Mouse (Mus musculus) right cerebral cortex, adult 18-20 months (tissue): Measurements from ENCODE around the gene Phrf1.

Source experiments
- DNase-seq: peaks from one replicate; pipeline ENCODE4 v3.0.0; 2022; ENCODE audit warnings: mixed read lengths

The Phrf1 gene

DNA sequence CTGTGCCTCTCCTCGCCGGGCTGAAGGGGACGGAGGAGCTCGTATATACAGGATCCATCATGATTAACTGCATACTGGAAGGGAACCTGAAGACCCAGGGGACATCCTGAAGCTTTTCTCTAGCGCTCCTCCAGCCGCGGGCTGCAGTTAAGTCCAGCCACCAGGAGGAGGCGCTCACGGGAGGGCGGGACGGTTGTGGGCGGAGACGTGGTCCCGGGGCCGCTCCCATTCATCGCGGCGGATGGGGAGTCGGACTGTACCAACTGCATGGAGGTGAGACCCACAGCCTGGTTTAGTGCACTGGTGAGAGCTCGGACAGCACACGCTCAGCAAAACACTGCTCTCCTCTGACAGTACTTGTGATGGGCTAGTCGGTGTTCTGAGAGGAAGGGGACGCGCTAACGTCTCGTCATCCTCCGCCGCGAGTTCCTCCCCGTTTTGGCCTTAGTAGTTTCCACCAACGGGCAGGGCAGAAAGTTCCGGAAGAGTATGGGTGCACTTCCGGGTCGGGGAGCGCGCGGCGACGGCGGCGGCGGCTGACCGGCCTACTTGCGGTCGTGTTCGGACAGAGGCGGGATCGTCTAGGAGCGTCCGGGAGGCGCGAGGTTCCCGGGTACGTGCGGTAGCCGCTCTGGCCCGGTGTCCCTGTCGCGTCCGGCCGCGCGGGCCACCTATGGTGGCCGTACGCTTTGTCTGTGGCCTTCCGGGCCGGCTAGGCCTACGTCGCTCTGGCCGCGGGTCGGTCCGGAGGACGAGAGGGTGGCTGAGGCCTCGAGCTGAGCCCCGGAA, at the start of gene Phrf1:
TSS of gene Phrf1 (plus strand) at position 506 of the 789 bp plus-strand sequence.
- peak; percentile 91 for DNase-seq

DNA sequence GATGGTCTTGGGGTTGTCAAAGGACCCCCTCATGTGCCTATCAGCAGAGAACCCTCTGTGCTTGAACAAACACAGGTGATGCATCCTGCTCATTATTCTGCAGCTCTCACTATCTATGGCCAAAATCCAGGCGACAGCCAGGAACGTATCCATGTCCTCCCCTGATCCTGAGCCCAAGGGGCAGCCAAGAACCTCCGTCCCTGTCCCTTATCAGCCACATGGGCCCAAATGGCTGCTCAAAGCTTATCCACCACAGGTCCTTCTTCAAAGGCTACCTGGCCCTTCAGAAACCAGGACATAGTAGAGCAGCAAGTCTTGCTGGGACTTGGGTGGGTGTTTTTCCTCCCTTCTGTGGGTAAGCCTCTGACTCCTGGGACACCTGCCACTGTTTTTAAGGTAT, 40.4 kb upstream of the Phrf1 start:
- no peak for DNase-seq

DNA sequence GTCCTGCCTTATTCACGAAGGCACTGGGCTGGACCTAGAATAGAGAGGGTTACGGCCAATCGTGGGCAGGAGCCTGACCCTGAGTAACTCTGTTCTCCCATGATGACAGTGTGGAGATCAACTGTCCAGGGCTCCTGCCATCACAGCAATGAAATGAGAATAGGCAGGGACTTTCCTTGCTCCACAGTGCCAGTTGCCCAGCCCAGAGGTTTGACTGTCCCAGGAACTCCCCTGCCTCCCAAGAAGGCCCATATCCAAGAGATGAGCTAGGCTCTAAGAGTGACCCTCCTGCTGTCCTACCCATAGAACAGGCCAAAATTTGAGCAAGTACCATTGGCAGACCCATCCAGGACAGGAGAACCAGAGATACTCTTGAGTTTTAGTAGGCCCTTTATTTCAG, 39.9 kb upstream of the Phrf1 start:
- no peak for DNase-seq

DNA sequence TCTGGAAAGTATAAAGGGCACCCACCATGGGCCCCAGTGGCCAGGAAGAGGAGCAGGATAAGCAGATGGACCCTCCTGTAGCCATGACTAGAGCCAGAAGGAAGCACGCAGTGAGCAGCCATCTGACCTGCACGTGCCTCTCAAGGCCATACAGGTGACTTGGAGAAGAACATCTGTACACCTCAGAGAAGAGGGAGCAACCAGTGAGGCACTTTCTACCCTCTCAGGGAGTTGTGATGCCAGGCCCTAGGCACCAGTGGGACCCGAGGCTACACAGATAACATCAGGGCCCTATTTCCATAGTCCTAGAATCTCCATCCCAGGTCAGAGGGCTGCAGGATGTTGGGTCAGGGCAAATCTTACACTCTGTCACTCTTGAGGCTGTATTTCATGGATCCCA, 38.4 kb upstream of the Phrf1 start:
- no peak for DNase-seq

DNA sequence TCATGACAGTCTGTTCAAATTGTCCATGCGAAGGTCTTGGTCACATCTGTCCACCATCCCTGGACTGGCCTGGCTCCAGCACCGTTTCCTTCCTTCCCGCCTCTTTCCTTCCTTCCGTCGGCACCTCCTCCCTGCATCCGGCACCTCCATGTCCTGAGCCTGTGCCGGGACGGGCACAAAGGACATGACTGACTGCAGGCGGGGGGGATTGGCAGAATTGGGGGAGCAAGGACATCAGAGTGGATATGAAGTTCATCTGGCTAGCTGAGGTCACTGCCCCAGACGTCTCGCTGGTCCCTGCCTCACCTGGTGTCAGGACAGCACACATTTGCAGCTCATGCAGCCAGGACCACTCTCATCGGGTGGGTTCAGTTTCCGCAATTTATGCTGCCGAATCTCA, 37.5 kb upstream of the Phrf1 start:
- DNase-seq = no peak

DNA sequence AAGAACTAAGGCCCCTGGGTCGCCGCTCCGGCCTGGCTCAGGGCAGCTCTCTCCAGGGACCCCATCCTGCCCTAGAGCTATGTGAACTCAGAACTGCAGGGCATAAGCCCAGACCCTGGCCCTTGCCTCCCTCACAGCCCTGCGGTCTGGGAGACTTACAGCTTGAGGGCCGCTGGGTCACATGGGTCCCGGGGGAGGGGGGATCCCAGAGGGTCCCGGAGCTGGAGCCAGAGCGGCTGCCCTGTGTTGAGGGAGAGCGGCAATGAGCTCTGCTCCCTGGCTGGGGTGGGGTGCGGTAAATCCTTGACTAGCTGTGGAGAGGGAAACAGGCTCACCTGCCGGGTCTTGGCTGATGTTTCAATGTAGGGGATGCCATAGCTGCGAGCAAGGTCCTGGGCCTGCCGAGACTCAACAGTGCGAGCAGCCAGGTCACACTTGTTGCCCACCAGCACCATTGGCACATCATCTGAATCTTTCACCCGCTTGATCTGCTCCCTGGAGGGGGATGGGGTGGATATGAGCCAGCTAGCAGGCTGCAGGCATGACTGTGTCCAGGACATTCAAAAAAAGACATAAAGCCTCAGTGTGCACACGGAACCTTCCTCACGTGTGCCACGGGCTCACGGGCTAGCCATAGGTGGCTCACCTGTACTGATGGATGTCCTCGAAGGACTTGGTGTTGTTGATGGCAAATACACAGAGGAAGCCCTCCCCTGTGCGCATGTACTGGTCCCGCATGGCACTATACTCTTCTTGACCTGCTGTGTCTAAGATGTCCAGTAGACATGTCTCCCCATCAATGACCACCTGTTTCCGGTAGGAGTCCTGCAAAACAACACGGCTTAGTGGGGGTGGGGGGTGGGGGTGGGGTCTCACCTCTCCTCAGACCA, 36.5 kb upstream of the Phrf1 start:
- DNase-seq = no peak

DNA sequence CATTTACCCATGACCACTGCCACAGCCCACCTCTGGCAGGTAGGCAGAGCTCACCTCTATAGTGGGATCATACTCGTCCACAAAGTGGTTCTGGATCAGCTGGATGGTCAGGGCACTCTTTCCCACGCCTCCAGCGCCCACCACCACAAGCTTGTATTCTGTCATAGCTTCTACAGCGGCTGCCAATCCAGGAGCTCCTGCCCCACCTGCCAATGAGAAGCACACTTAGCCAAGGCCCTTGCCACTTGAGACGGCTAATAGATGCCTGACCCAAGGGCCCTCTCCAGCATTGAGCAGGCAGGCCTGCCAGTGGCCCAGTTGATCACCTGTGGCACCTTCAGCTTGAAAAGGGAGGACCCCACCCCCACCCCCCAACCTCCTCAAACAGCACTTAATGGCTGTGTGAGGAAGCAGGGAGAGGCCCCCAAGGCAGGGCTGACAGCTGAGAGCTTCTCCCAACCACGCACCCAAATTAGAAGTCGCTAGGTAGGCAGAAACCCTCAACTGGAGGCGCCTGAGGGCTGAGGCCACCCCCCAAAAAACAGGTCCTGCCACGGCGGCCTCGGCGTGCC, 35.7 kb upstream of the Phrf1 start:
- DNase-seq = peak; percentile 41

DNA sequence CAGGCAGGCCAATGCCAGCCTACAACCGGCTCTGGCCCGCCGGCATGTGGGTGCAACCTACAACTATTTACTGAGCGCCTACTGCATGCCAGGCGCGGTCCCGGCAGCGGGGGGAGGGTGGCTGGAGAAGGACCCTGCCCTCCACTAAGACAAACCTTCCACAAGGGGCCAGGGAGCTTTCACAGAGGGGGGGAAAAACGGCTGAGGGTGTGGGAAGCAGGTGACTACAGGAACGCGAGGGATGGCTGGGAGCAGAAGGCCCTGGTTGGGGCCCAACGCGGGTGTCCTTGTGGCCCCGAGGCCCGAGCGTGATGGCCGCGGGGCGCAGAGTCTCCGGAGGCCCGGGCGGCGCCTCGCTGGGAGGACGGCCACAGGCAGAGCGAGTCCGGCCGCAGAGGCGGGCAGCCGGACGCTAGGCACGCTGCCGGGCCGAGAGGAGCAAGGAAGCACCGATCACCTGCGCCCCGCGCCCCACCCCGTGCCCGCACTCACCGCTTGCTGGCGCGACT, 35.2 kb upstream of the Phrf1 start:
- no peak for DNase-seq

DNA sequence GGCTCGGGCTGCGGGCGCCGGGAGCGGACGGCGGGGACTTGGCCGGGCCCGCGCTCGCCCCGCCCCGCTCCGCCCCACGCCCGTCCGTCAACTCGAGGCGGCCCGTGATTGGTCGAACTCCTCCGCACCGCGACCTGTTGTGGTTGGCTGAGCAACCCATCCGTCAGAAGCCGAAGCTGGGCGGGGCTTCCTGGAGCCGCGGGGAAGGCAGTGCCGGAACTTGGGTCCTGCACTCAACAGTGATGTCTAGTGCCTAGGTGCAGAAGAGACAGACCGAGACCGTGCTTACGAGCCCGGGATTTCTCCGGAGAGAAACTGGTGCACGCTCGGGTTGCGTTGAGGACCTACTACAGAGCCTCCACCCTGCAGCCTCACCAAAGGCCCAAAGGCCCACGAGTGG, 34.6 kb upstream of the Phrf1 start, which contains the start of the genes Hras and Lrrc56:
TSS of gene Hras (minus strand) at position 58 of the 400 bp plus-strand sequence.
TSS of gene Lrrc56 (plus strand) at position 210 of the 400 bp plus-strand sequence.
- peak; percentile 98 for DNase-seq

DNA sequence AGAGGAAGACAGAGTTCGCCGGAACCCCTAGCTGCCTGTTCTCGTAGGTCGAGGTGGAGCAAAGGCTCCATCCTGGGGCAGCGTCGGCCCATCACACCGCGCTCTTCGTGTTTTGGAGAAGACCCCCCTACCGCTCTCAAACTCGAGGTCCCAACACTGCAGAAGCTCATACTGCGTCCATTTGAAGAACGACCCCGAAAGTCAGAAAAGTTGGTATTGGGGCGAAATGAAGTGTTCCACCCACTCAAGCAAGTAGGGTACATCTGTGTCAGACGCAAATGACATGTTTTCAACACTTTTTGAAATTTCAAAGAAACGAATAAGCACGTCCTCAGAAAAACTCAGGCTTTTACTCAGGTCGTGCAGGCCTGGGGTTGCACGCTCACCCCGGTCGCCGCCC, 34.2 kb upstream of the Phrf1 start:
- no peak for DNase-seq

DNA sequence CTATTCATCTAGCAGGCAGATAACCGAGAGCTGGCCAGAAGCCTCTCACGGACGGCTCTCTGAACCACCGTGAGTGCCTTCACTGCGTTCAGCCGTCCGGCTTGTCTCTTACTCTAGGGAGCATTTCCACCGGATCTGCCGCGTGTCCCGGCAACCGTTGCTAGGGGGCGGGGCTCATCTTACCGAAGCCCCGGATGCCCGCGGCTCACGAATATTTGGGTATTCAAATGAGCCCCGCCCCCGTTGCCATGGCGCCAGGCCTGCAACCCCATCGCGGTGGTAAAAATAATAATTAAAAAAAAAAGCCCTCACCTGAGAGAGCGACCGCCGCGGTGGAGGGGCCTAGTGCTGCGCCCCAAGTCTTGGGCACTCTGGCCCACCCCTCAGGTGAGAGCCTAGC, 33.8 kb upstream of the Phrf1 start:
- peak; percentile 88 for DNase-seq

DNA sequence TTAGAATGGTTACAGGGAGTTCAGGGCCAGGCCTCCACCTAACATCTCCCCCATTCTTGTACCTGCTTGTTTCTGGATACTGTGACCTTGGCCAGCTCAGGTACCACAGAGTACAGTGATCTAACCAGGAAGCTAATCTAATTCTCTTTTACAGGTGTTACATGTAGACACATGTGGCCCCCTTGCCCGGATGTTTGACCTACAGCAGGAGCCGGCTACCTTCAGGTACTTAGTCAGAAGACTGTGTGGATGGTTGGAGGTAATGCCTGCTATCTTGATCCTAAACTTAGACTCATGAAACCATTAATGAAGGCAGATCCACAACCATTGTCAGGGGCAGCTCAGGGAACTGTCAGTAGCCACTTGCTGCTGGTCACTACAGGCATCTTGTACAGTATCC, 32.8 kb upstream of the Phrf1 start:
- no peak for DNase-seq

DNA sequence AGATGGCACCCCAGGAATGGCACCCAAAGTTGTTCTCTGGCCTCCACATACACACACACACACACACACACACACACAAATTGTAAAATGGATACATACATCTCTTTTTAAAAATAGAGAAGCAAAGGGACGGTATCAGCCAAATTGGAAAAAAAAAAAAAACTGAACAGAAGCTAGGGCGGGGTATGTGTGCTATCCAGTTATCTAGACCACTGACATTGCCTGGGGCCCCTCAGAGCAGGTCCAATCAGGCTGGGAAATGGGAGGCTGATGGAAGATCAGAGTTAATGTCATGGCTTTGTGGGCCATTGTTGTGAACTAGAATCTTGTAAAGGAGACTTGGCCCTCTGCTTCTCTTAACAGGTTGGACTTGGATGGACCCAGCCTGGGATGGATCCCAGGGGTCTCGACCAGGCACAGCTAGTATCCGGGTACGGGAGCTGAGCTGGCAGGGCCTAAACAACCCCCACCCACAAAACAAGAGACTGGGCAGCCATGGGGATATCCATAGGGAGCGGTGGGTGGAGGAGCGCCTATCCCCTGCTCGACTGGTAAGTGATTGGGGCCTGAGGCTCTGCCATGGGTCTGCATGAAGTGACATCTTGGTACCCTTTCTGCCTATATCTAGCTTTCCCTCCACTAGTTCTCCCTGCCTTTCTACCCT, 31.8 kb upstream of the Phrf1 start:
- no peak for DNase-seq

DNA sequence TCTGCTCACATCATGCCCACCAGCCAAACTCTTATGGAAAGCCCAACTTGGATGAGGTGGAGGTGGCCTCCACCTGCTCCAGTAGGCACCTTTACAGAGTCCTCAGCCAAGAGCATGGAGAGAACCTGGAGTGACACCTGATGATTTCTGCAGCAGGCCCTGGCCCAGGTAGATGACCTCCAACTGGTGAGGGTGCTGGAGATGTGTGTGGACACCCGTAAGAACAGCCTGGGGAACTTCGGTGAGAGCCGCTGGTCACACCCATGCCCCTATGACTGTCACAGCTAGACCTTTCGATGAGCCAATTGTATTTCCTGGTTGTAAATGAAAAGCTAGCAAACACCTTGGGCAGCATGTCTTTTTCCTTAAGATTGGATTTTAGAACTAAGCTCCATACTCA, 30.5 kb upstream of the Phrf1 start:
- no peak for DNase-seq

DNA sequence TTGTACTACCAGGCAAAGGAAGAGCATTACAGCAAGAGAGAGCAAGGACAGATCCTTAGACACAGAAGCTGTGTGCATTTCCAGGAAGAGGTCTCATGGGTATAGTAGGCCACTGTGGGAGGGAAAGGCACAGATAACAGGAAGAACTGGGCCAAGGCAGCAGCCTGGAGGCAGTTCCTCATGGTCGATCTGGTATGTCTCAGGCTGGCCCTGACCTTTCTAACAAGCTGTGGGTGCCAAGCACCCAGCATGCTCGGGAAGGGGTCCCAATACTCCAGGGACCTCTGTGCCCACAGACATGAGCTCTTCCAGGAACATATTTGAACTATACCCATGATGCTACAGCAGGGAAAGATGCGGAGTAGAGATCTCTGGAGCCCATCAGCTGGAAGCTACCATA, 24.0 kb upstream of the Phrf1 start:
- DNase-seq = no peak

DNA sequence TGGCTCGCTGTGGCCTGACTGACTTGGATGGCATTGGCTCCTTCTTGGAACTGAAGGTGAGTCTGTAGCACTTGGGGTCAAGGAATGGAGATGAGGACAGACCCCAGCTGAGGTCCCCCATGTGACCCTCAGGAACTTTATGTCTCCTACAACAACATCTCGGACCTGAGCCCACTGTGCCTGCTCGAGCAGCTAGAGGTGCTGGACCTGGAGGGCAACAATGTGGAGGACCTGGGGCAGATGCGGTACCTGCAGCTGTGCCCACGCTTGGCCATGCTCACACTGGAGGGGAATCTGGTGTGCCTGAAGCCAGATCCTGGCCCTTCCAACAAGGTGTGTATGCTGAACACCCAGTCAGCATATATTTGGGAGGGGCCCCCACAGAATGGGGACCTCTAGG, 23.1 kb upstream of the Phrf1 start:
- no peak for DNase-seq

DNA sequence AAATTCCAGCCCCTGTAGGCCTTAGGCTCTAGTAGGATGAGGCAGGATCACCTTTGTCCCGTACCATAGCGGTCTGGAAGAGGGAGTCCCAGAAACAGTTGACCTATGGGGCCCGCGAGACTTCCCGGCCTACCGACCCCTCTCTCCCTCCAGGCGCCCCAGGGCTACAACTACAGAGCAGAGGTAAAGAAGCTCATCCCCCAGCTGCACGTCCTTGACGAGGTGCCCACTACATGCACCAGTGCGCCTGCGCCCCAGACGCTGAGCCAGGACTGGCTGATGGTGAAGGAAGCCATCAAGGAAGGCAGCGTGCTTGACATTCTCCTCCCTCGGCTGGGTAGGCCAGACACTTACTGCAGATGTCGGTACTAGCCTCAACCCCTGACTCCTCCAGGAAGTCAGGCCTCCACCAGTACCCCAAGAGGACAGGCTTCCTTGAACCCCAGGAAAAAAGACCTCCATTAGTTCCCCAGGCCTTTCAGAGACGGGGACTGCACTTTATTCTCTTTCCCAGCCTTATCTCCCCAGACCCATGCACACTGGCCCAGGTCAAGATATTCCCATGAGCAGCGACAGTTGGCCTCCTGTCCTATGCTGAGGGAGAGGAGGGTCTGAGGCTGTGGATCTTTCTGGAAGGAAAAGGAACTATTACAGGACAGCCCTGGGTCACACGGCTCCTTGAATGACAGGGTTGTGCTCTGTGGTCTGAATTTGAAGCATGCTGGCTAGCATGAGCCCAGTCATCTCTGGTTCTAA, 22.2 kb upstream of the Phrf1 start:
- DNase-seq = no peak

DNA sequence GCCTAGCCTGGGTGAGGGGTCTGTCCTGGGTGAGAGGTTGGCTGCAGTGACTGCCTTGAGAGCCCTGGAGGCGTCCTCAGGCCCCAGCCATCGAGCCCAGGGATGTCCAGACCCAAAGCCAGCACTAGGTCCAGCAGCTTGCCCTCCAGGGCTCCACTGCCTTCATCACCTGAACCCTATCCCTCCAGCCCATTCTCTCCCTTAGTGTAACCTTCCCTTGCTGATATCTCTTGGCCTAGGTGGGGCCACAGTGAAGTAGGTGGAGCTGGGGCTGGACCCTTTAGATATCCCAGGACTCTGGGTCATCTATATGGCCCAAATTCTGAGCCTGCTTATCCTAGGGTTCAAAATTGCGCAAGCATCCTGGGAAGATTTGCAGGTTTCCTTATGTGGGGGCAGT, 19.1 kb upstream of the Phrf1 start:
- DNase-seq = no peak

DNA sequence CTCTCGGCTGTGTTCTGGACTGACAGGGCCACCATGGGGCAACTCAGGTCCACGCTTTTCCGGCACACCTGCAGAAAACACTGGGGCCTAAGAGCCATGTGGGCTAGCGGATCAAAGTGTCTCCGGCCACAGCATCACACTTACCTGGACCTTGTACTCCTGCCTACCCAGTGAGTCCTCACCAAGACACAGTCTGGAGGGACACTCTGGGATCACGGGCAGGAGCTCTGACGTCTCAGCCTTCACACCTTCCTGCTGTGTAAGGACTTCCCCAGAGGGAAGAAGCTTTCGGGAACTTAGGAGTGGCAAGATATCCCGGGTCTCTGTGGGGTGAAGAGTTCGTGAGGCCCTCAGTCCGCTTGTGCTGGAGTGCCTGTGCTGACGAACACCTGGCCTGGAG, 18.4 kb upstream of the Phrf1 start:
- no peak for DNase-seq

DNA sequence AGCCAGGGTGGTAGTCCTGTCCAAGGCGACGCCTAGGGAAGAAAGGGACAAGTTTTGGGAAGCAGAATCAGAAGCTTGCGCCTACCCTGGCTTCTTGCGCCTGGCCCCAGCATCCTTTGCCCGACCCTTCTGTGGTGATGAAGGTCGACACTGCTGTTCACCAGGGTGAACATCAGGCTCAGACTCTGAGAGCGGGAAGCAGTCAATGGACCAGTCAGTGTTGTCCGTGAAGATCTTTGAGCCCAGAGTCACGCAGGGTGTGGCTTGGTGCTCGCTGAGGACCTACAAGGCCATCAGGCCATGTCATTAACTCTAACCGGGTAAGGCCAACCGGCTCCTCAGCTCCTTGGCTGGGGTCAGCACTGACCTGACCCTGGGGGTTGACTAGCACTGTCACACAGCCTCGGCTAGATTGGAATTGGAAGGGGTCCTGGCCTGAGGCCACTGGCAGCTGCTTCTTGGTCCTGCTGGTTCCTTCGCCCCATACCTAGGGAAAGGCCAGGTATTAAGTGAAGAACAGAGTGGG, 17.9 kb upstream of the Phrf1 start:
- no peak for DNase-seq

DNA sequence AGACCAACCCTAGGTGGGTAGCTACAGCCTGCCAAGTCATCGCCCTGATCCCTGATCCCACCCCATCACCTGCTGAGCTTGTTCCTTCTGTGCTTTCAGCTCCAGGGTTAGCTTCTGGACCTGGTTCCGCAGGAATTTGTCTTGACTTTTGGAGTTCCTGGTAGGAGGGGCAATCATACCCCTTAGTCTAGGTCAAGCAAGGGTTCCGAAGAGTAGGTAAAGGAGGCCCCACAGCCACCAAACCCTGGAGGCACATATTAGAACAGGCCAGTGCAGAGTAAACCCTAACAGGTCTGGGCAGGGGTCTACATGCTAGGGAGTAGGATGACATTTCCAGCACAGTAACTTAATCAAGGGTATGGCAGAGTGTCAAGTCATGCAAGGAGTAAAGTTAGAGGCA, 15.5 kb upstream of the Phrf1 start:
- no peak for DNase-seq
